Mouse (Mus musculus): Measurements from ENCODE around the gene Klc1. TPM values are rescaled to one million over a fixed set of nuclear protein-coding genes. Genes with fewer than 3 reads are reported as not detected.
A peak's percentile ranks its signal among the peaks of the same experiment; 100 is the strongest.

Klc1 gene
- polyA plus RNA-seq, 1 experiment: 116 TPM

DNA sequence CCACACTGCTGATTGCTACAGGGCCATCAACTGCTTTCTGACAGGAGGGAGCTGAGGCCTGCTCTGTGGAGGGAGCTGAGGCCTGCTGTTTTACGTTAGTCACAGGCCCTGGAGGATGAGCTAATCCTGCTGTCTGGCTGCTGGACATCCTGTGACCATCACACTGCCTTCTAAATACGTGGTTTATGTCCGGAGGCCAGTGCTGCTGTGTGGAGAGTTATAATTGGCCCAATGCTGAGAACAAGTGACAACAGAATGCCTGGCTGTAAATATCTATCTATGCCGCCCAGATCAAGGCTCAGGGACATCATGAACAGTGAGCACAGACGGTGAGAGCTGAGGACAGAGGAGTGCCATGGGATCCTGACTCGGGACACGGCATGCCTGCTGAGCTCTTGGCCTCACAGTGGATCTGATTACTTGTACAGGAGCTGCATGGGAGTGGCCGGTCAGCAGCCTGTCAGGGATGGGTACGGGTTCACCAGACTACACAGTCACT is 89.7 kb downstream of the Klc1 start:
- H3K36me3 ChIP-seq (ENCODE audit: control insufficient read depth, insufficient read depth): peaks cover 3% of the 10 kb centered on the region
- no peaks in the 10 kb centered on the region for H3K79me3 ChIP-seq (ENCODE audit: low read depth)
- H3K27me3 ChIP-seq (ENCODE audit: control insufficient read depth, insufficient read depth, insufficient read length): no peaks in the 10 kb centered on the region
- H3K79me2 ChIP-seq (ENCODE audit: control insufficient read depth, insufficient read depth): no peaks in the 10 kb centered on the region
- no peak overlapping the region for H3K4me3 ChIP-seq (ENCODE audit: insufficient read depth, poor library complexity, severe bottlenecking)
- TF ChIP-seq MAX (IDR thresholded peaks at IDR 0.05) (peak; percentile 57), CTCF (IDR thresholded peaks at IDR 0.05; ENCODE audit: control insufficient read depth, insufficient read depth, insufficient read length) (no peak), MYOD1 (IDR thresholded peaks at IDR 0.05; ENCODE audit: control insufficient read depth, insufficient read length, low read depth) (peak; percentile 27)
- peak overlapping the region; percentile 8 for H3ac ChIP-seq (ENCODE audit: control insufficient read depth, insufficient read length, low read depth)

DNA sequence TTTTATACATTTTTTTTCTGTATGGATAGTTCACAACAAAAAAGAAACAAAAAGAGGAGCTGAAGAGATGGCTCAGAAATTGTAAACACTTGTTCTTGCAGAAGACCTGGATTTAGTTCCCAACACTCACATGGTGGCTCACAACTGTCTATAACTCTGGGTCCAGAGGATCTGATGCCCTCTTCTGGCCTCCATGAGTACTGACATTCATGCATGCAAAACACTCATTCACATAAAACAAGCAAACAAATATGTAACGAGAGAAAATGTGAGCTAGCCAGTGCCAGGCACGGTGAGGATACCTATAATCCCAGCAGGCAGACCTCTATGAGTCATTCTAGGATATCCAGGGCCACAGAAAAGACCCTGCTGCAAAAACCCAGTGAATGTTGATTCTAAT is 92.6 kb downstream of the Klc1 start:
- no peak overlapping the region for H3K4me3 ChIP-seq (ENCODE audit: insufficient read depth, poor library complexity, severe bottlenecking)
- H3K36me3 ChIP-seq (ENCODE audit: control insufficient read depth, insufficient read depth): no peaks in the 10 kb centered on the region
- TF ChIP-seq MAX (IDR thresholded peaks at IDR 0.05) (no peak), CTCF (IDR thresholded peaks at IDR 0.05; ENCODE audit: control insufficient read depth, insufficient read depth, insufficient read length) (no peak), MYOD1 (IDR thresholded peaks at IDR 0.05; ENCODE audit: control insufficient read depth, insufficient read length, low read depth) (peak; percentile 2)
- H3K79me3 ChIP-seq (ENCODE audit: low read depth): no peaks in the 10 kb centered on the region
- no peak overlapping the region for H3ac ChIP-seq (ENCODE audit: control insufficient read depth, insufficient read length, low read depth)
- H3K79me2 ChIP-seq (ENCODE audit: control insufficient read depth, insufficient read depth): no peaks in the 10 kb centered on the region
- no peaks in the 10 kb centered on the region for H3K27me3 ChIP-seq (ENCODE audit: control insufficient read depth, insufficient read depth, insufficient read length)

DNA sequence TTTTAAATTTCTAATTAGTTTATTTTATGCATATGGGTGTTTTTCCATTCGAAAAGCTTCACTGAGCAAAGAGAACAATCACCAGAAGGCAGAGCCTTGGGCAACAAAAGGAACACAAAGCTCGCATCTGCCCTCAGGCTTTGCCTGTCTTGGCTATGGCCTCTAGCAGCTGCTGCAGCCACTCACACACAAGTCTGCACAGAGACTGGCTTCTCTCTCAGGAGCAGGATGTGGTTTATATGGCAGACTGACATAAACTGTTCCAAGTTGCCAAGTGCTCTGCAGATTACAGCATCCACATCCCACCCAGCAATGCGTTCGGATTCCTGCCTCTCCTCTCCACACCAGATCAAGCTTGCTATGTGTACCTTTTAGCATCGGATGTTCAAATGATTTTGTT is 93.1 kb downstream of the Klc1 start:
- Histone ChIP-seq H3K79me2 (ENCODE audit: control insufficient read depth, insufficient read depth) (no peaks in the 10 kb centered on the region), H3K36me3 (ENCODE audit: control insufficient read depth, insufficient read depth) (no peaks in the 10 kb centered on the region), H3ac (ENCODE audit: control insufficient read depth, insufficient read length, low read depth) (no peak overlapping the region), H3K79me3 (ENCODE audit: low read depth) (no peaks in the 10 kb centered on the region), H3K4me3 (ENCODE audit: insufficient read depth, poor library complexity, severe bottlenecking) (no peak overlapping the region), H3K27me3 (ENCODE audit: control insufficient read depth, insufficient read depth, insufficient read length) (no peaks in the 10 kb centered on the region)
- peak; percentile 100 for TF ChIP-seq MYOD1 (IDR thresholded peaks at IDR 0.05; ENCODE audit: control insufficient read depth, insufficient read length, low read depth)
- TF ChIP-seq CEBPB (IDR thresholded peaks at IDR 0.05; ENCODE audit: low read depth): no peak
- peak; percentile 71 for TF ChIP-seq MAX (IDR thresholded peaks at IDR 0.05)
- no peak for TF ChIP-seq MYOG (IDR thresholded peaks at IDR 0.05; ENCODE audit: control insufficient read depth, extremely low read depth, insufficient read length)
- no peak for TF ChIP-seq CTCF (IDR thresholded peaks at IDR 0.05; ENCODE audit: control insufficient read depth, insufficient read depth, insufficient read length)

DNA sequence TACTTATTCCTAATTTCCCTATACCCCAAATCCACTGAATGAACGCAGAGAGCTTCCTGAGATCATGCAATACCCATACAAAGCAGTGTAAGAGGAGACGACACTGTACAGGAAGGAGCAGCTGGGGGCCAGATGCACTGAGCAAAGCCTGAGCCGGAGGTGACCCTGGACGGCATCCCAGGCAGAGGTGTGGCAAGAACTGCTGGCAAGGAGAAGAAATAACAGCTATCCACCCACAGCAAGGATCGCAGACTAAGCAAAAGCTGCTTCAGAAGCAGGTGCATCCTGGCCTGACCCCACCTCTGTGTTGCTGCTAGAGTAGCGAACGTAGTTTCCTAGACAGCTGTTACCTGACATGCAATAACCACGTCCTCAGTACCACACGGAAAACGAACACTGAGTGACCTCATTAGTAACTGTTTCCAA is 94.4 kb downstream of the Klc1 start:
- no peaks in the 10 kb centered on the region for H3K79me2 ChIP-seq (ENCODE audit: control insufficient read depth, insufficient read depth)
- H3K27me3 ChIP-seq (ENCODE audit: control insufficient read depth, insufficient read depth, insufficient read length): no peaks in the 10 kb centered on the region
- H3ac ChIP-seq (ENCODE audit: control insufficient read depth, insufficient read length, low read depth): no peak overlapping the region
- TF ChIP-seq FOSL1 (IDR thresholded peaks at IDR 0.05; ENCODE audit: insufficient read depth, low read length, poor library complexity, severe bottlenecking): no peak
- no peak for TF ChIP-seq MYOG (IDR thresholded peaks at IDR 0.05; ENCODE audit: control insufficient read depth, extremely low read depth, insufficient read length)
- TF ChIP-seq USF1 (IDR thresholded peaks at IDR 0.05; ENCODE audit: low read depth): no peak
- TF ChIP-seq CEBPB (IDR thresholded peaks at IDR 0.05; ENCODE audit: low read depth): peak; percentile 67
- TF ChIP-seq CTCF (IDR thresholded peaks at IDR 0.05; ENCODE audit: control insufficient read depth, insufficient read depth, insufficient read length): no peak
- TF ChIP-seq MYOD1 (IDR thresholded peaks at IDR 0.05; ENCODE audit: control insufficient read depth, insufficient read length, low read depth): peak; percentile 80
- no peak for TF ChIP-seq MAX (IDR thresholded peaks at IDR 0.05)
- no peak overlapping the region for H3K4me3 ChIP-seq (ENCODE audit: insufficient read depth, poor library complexity, severe bottlenecking)
- no peaks in the 10 kb centered on the region for H3K36me3 ChIP-seq (ENCODE audit: control insufficient read depth, insufficient read depth)
- no peaks in the 10 kb centered on the region for H3K79me3 ChIP-seq (ENCODE audit: low read depth)

DNA sequence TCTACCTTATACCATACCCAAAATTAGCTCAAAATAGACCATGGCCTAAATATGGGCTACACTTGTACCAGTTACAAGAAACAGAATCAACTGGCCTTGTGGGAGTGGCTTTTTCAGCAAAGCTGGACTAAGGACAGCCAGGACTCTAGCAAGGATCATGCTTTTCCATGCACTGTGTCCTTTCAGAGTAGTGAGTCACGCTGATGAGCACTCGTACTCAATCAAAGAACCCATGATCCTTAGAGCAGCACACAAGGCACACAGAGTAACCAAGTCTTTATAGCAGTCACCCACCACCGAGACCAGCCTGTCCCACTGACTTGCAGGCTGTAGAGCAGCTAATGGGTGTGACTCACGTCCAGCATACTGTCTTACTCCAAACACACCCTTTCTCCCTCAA is 94.9 kb downstream of the Klc1 start:
- no peak overlapping the region for H3K4me3 ChIP-seq (ENCODE audit: insufficient read depth, poor library complexity, severe bottlenecking)
- H3K36me3 ChIP-seq (ENCODE audit: control insufficient read depth, insufficient read depth): no peaks in the 10 kb centered on the region
- no peaks in the 10 kb centered on the region for H3K27me3 ChIP-seq (ENCODE audit: control insufficient read depth, insufficient read depth, insufficient read length)
- H3K79me3 ChIP-seq (ENCODE audit: low read depth): no peaks in the 10 kb centered on the region
- no peak overlapping the region for H3ac ChIP-seq (ENCODE audit: control insufficient read depth, insufficient read length, low read depth)
- H3K79me2 ChIP-seq (ENCODE audit: control insufficient read depth, insufficient read depth): no peaks in the 10 kb centered on the region
- TF ChIP-seq CEBPB (IDR thresholded peaks at IDR 0.05; ENCODE audit: low read depth) (no peak), FOSL1 (IDR thresholded peaks at IDR 0.05; ENCODE audit: insufficient read depth, low read length, poor library complexity, severe bottlenecking) (peak; percentile 2)

DNA sequence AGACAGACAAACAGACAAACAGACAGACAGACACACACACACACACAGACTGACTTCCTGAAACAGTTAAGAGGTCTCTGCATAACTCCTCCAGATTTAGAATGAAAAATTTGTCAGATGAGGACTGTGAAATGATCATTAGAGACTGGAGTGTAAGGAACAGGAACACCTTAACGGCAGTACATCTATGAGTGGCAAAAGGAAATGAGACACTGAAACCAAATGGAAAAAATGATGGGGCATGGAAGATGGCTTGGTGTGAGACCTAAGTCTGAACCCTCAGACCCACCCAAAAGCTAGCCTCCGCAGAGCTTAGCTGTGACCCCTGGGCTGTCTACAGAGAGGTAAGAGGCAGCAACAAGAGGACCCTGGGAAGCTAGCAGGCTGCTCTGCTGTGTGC is 96.8 kb downstream of the Klc1 start:
- H3ac ChIP-seq (ENCODE audit: control insufficient read depth, insufficient read length, low read depth): no peak overlapping the region
- no peaks in the 10 kb centered on the region for H3K79me3 ChIP-seq (ENCODE audit: low read depth)
- no peak overlapping the region for H3K4me3 ChIP-seq (ENCODE audit: insufficient read depth, poor library complexity, severe bottlenecking)
- TF ChIP-seq USF1 (IDR thresholded peaks at IDR 0.05; ENCODE audit: low read depth) (no peak), FOSL1 (IDR thresholded peaks at IDR 0.05; ENCODE audit: insufficient read depth, low read length, poor library complexity, severe bottlenecking) (no peak), MYOG (IDR thresholded peaks at IDR 0.05; ENCODE audit: control insufficient read depth, extremely low read depth, insufficient read length) (no peak), MYOD1 (IDR thresholded peaks at IDR 0.05; ENCODE audit: control insufficient read depth, insufficient read length, low read depth) (no peak), CTCF (IDR thresholded peaks at IDR 0.05; ENCODE audit: control insufficient read depth, insufficient read depth, insufficient read length) (no peak), MAX (IDR thresholded peaks at IDR 0.05) (no peak), CEBPB (IDR thresholded peaks at IDR 0.05; ENCODE audit: low read depth) (no peak)
- no peaks in the 10 kb centered on the region for H3K79me2 ChIP-seq (ENCODE audit: control insufficient read depth, insufficient read depth)
- H3K27me3 ChIP-seq (ENCODE audit: control insufficient read depth, insufficient read depth, insufficient read length): no peaks in the 10 kb centered on the region
- no peaks in the 10 kb centered on the region for H3K36me3 ChIP-seq (ENCODE audit: control insufficient read depth, insufficient read depth)

Other genes starting within 250 kb of the Klc1 start
- gene Eif5, start 220.8 kb upstream of the Klc1 start, polyA plus RNA-seq (2012; fragmentation: generic; extraction: Trizol): 91.0 TPM
- 35.0 TPM for gene Mark3, start 184.3 kb upstream of the Klc1 start, polyA plus RNA-seq (2012; fragmentation: generic; extraction: Trizol)
- gene Ckb, start 86.5 kb upstream of the Klc1 start, polyA plus RNA-seq (2012; fragmentation: generic; extraction: Trizol): 61.4 TPM
- gene Trmt61a, start 80.7 kb upstream of the Klc1 start, polyA plus RNA-seq (2012; fragmentation: generic; extraction: Trizol): 32.1 TPM
- 20.6 TPM for gene Bag5, start 45.6 kb upstream of the Klc1 start, polyA plus RNA-seq (2012; fragmentation: generic; extraction: Trizol)
- gene Apopt1, start 45.6 kb upstream of the Klc1 start, polyA plus RNA-seq (2012; fragmentation: generic; extraction: Trizol): 29.9 TPM
- gene Xrcc3, start 55.0 kb downstream of the Klc1 start, polyA plus RNA-seq (2012; fragmentation: generic; extraction: Trizol): 4.8 TPM
- gene Zfyve21, start 55.3 kb downstream of the Klc1 start, polyA plus RNA-seq (2012; fragmentation: generic; extraction: Trizol): 40.0 TPM
- gene Ppp1r13b, start 149.3 kb downstream of the Klc1 start, polyA plus RNA-seq (2012; fragmentation: generic; extraction: Trizol): 4.8 TPM
- 608 TPM for gene Atp5mpl, start 208.1 kb downstream of the Klc1 start, polyA plus RNA-seq (2012; fragmentation: generic; extraction: Trizol)
- gene Tdrd9, start 212.7 kb downstream of the Klc1 start, polyA plus RNA-seq (2012; fragmentation: generic; extraction: Trizol): 0.20 TPM
- not detected for gene Rd3l, start 222.5 kb downstream of the Klc1 start, polyA plus RNA-seq (2012; fragmentation: generic; extraction: Trizol)